Mouse (Mus musculus) lung, embryonic 14.5 days (tissue): Measurements from ENCODE around the gene Gm20388. TPM values are rescaled to one million over a fixed set of nuclear protein-coding genes. Genes with fewer than 3 reads are reported as not detected.

Source experiments
- ATAC-seq: fragments of 200-750 bp; cut with Nextera tagmentation; 2 replicates; pipeline ENCODE4 v1.8.0; 2017; ENCODE audit warnings: mild to moderate bottlenecking, moderate TSS enrichment, moderate library complexity; ENCODE audit not compliant: insufficient read depth
- DNase-seq: peaks from one replicate; pipeline ENCODE4 v3.0.0-alpha.2; 2015
- H3K27ac ChIP-seq: fragments of 300-500 bp; sonication (generic); 2 replicates; pipeline ENCODE4 v1.5.1; 2014; ENCODE audit warnings: low read depth, mild to moderate bottlenecking, moderate library complexity
- H3K27me3 ChIP-seq: fragments of 300-500 bp; sonication (generic); 2 replicates; pipeline ENCODE4 v1.6.1; 2014; ENCODE audit warnings: low read length, control low read depth; ENCODE audit not compliant: insufficient read depth
- H3K36me3 ChIP-seq: fragments of 300-500 bp; sonication (generic); 2 replicates; pipeline ENCODE4 v1.6.1; 2014; ENCODE audit warnings: control low read depth; ENCODE audit not compliant: insufficient read depth
- H3K4me1 ChIP-seq: fragments of 300-500 bp; sonication (generic); 2 replicates; pipeline ENCODE4 v1.6.1; 2014; ENCODE audit warnings: antibody characterized with exemption, control low read depth; ENCODE audit not compliant: insufficient read depth
- H3K4me2 ChIP-seq: fragments of 300-500 bp; sonication (generic); 2 replicates; pipeline ENCODE4 v1.6.1; 2014; ENCODE audit warnings: mild to moderate bottlenecking
- H3K4me3 ChIP-seq: fragments of 300-500 bp; sonication (generic); 2 replicates; pipeline ENCODE4 v1.5.1; 2014; ENCODE audit warnings: low read depth, low read length
- H3K9ac ChIP-seq: fragments of 300-500 bp; sonication (generic); 2 replicates; pipeline ENCODE4 v1.6.1; 2014
- H3K9me3 ChIP-seq: fragments of 300-500 bp; sonication (generic); 2 replicates; pipeline ENCODE4 v1.6.1; 2016; ENCODE audit warnings: low read depth, low read length, control low read depth
- CTCF ChIP-seq: IDR thresholded peaks from 2 replicates; pipeline ENCODE4 v1.5.1; 2016; ENCODE audit warnings: antibody characterized with exemption, low read depth
- WGBS: fragments of 180-500 bp; shearing (Covaris S2); extraction: QIAGEN DNeasy Blood & Tissue Kit; methylation state at CpG from one replicate; pipeline ENCODE4 v1.1.7; 2014; 5-methylcytosine and 5-hydroxymethylcytosine counted together
- polyA plus RNA-seq: library from polyadenylated mRNA; unstranded; fragments of >200 nt; fragmentation: Nextera tagmentation; extraction: Ambion mirVana; gene quantifications from 2 replicates; pipeline ENCODE4 v1.2.1, GENCODE M21; 2014

Gene Gm20388
- polyA plus RNA-seq, 1 experiment from 2014 or later, result not detected

- Histone ChIP-seq H3K36me3 (no peaks in the 10 kb centered on the region), H3K27me3 (no peaks in the 10 kb centered on the region), H3K27ac (no peak overlapping the region), H3K4me3 (peak overlapping the region; percentile 100; the same call in 1 of the 2 replicates), H3K9me3 (no peaks in the 10 kb centered on the region), H3K9ac (peak overlapping the region; percentile 100; the same call in 1 of the 2 replicates), H3K4me2 (peak overlapping the region; percentile 87), H3K4me1 (peaks cover 17% of the 10 kb centered on the region)
- no peak for ATAC-seq
- 64% methylated on average over 11 of the region's 11 CpGs for WGBS
- DNase-seq, result no peak
- TF ChIP-seq CTCF, result no peak
Measured at GRCm38 (mm10) chr8:123039376-123040109, 3128.9 kb downstream of the Gm20388 start.

- Histone ChIP-seq H3K4me1 (peaks cover 17% of the 10 kb centered on the region), H3K27me3 (no peaks in the 10 kb centered on the region), H3K4me2 (peak overlapping the region; percentile 87), H3K9ac (peak overlapping the region; percentile 100), H3K36me3 (no peaks in the 10 kb centered on the region), H3K9me3 (no peaks in the 10 kb centered on the region), H3K4me3 (peak overlapping the region; percentile 100), H3K27ac (peak overlapping the region; percentile 95; the same call in 1 of the 2 replicates)
- TF ChIP-seq CTCF, result no peak
- DNase-seq (peak; percentile 50), ATAC-seq (no peak)
- WGBS, result 16% methylated on average over 4 of the region's 4 CpGs
Measured at GRCm38 (mm10) chr8:123040110-123040650, 3129.5 kb downstream of the Gm20388 start.

- WGBS, result under 1% methylated on average over 61 of the region's 71 CpGs
- ATAC-seq, result no peak
- peak overlapping the region; percentile 87 for H3K4me2 ChIP-seq
- peak overlapping the region; percentile 100 for H3K4me3 ChIP-seq
- TF ChIP-seq CTCF, result peak; percentile 31; the same call in 1 of the 2 replicates
- peaks cover 17% of the 10 kb centered on the region for H3K4me1 ChIP-seq
- H3K9ac ChIP-seq, result peak overlapping the region; percentile 100
- H3K9me3 ChIP-seq, result no peaks in the 10 kb centered on the region
- peak overlapping the region; percentile 95 for H3K27ac ChIP-seq
- H3K27me3 ChIP-seq, result no peaks in the 10 kb centered on the region
- peak; percentile 73 for DNase-seq
- H3K36me3 ChIP-seq, result no peaks in the 10 kb centered on the region
Measured at GRCm38 (mm10) chr8:123041008-123041773, 3130.6 kb downstream of the Gm20388 start.

- WGBS, result 2% methylated on average over 37 of the region's 60 CpGs
Measured at GRCm38 (mm10) chr8:123041774-123042105, 3131.1 kb downstream of the Gm20388 start.

GRCm38 (mm10) chr8:123042158-123042973 lies 3131.7 kb downstream of the Gm20388 start, which contains the start of gene Ankrd11:
Ankrd11 (minus strand) TSS chr8:123042277.
- no peaks in the 10 kb centered on the region for H3K27me3 ChIP-seq
- no peaks in the 10 kb centered on the region for H3K9me3 ChIP-seq
- H3K4me1 ChIP-seq, result peaks cover 17% of the 10 kb centered on the region
- peak within 1 kb of the TSS; percentile 98 for H3K27ac ChIP-seq
- peak; percentile 98 for ATAC-seq
- H3K9ac ChIP-seq, result peak within 1 kb of the TSS; percentile 100
- H3K4me3 ChIP-seq, result peak within 1 kb of the TSS; percentile 100
- under 1% methylated on average over 67 of the region's 91 CpGs for whole genome bisulfite sequencing
- DNase-seq, result peak; percentile 100
- peak within 1 kb of the TSS; percentile 88 for H3K4me2 ChIP-seq
- peak; percentile 51 for TF ChIP-seq CTCF
- no peaks in the 10 kb centered on the region for H3K36me3 ChIP-seq

More at GRCm38 (mm10) chr8:123041774-123042105, 3131.1 kb downstream of the Gm20388 start:
- TF ChIP-seq CTCF, result no peak
- DNase-seq (no peak), ATAC-seq (peak; percentile 15; the same call in 1 of the 2 replicates)
- no peaks in the 10 kb centered on the region for H3K27me3 ChIP-seq
- H3K9me3 ChIP-seq, result no peaks in the 10 kb centered on the region
- H3K9ac ChIP-seq, result peak overlapping the region; percentile 100
- H3K36me3 ChIP-seq, result no peaks in the 10 kb centered on the region
- peak overlapping the region; percentile 100 for H3K4me3 ChIP-seq
- peak overlapping the region; percentile 87 for H3K4me2 ChIP-seq
- H3K4me1 ChIP-seq, result peaks cover 17% of the 10 kb centered on the region
- H3K27ac ChIP-seq, result peak overlapping the region; percentile 95

- TF ChIP-seq CTCF, result no peak
- Histone ChIP-seq H3K36me3 (no peaks in the 10 kb centered on the region), H3K4me3 (peak overlapping the region; percentile 100), H3K4me1 (peaks cover 17% of the 10 kb centered on the region), H3K9ac (peak overlapping the region; percentile 100), H3K27me3 (no peaks in the 10 kb centered on the region), H3K27ac (peak overlapping the region; percentile 98), H3K4me2 (peak overlapping the region; percentile 88), H3K9me3 (no peaks in the 10 kb centered on the region)
- ATAC-seq (no peak), DNase-seq (peak; percentile 20)
- WGBS, result 13% methylated on average over 22 of the region's 22 CpGs
Measured at GRCm38 (mm10) chr8:123042974-123043625, 3132.5 kb downstream of the Gm20388 start.
